Mouse (Mus musculus) liver, embryonic 14.5 days (tissue): ENCODE measurements at regions not wholly inside any gene's neighbourhood (a gene's known extent, or its start where the extent isn't known, plus 50 kb on each side); places are given as distances from the start of the nearest gene placed in this dataset.

Experiments
- CTCF ChIP-seq: IDR thresholded peaks from 2 replicates; pipeline ENCODE4 v1.5.1; 2016; ENCODE audit warnings: antibody characterized with exemption, low read depth, control low read depth
- EP300 ChIP-seq: IDR thresholded peaks from 2 replicates; pipeline ENCODE4 v1.6.1; 2016; ENCODE audit warnings: antibody characterized with exemption, low read depth

GRCm38 (mm10) chr5:4620513-4621210 is 137.2 kb downstream of the Fzd1 start:
- TF ChIP-seq CTCF (no peak), EP300 (no peak)
